Mouse (Mus musculus) layer of hippocampus, adult 8-10 months (tissue): Measurements from ENCODE around the gene Satl1. TPM values are rescaled to one million over a fixed set of nuclear protein-coding genes. Genes with fewer than 3 reads are reported as not detected.
A peak's percentile ranks its signal among the peaks of the same experiment; 100 is the strongest.

Source experiments
- DNase-seq, 2 experiments: peaks; one replicate each; pipeline ENCODE4 v3.0.0; 2022; ENCODE audit warnings: low spot score in 2 of 2
- total RNA-seq, 4 experiments: library from RNA; stranded (reverse); gene quantifications; 2 replicates each; pipeline ENCODE4 v1.2.4; 2022

Gene Satl1
- not detected for total RNA-seq

DNA sequence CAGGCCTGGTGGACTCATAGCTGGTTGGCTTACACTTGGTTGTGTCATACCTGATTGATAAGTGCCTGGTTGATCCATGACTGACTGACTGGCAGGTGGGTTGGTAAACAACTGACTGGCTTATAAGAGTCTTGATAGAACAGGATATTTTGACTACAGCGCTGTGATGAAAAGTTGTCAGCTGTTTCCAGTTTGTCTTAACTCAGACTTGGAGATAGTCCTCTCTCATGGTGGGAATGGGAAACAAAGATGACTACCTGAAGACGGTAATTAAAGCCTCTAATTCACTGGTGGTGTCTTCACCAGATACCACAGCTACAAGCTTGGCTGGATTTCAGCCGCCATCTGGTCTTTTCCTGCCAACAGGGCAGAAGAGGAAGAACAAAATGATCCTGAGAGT is at the start of gene Satl1:
Gene Satl1 (minus strand): TSS at position 101 of the 400 bp plus-strand sequence.
- DNase-seq = no peak

DNA sequence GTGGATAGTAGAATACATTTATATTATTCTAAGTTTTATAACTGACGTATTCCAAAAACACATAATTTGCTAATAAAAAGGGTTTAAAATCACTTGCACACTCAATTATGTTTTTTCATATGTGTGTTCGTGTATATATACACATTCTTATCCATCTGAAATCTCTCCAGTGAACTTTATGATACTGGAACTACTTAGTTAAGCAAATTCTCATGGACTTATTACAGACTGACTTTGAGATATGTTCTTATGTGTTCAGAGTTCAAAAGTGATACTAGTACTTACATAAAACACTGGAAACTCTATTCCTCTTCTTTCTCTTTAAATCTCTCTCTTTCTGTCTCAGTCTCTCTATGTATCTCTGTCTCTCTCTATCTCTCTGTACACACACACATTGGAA is 31.5 kb upstream of the Satl1 start:
- no peak for DNase-seq

DNA sequence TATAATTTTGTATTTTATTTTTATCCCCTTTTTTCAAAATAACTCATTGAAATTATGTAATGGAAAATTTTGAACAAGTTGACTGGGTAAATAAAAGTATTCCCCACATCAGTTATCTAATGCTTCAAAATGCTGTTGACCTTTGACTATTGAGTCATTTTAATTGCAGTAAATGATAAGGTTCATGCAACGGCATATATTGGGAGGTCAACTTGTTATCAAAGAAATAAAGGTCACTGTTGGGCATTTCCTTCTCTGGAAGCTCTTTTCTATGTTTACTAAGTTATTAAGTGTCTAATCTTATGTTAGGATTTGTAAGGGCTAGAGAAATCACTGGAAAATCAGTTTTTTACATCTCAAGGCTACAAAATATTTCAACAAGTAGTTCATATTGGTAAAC is 31.0 kb upstream of the Satl1 start:
- DNase-seq = no peak

DNA sequence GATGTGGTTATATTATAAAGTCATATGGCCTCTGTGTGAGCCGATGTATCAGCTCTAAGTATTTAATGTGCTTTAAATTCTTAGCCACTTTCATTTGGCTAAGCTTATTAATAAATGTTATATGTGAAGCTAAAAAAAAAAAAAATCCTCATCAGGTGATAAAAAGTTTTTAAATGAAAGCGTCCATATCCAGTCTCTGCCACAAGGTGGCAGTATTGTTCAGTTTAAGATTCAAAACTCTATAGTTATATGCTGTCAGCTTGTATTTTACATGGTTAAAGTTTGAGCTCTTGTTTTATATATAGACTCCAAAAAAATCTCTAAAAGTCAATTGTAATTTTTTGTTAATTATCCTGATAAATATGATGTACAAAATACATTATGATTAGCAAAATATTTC is 16.4 kb upstream of the Satl1 start:
- DNase-seq = peak in 1 of 2 experiments; percentile 2

DNA sequence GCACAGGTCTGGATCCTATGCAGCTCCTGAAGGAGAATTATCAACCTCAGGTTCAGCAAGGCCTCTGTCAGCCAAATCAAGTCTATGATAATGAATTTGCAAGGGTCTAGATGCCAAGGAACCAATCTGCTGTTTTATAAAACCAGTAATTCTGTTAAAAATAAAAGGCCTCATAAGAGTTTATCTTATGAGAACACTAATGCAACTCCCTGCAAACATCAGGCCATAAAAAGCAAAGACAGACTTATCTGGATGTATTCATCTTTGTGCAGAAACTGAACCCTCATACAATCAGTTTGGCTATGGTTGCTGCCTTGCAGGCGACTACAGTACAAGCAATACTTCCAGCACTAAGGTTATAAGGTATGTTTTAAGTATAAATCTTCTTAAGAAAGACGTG is 5.7 kb upstream of the Satl1 start:
- DNase-seq = no peak

DNA sequence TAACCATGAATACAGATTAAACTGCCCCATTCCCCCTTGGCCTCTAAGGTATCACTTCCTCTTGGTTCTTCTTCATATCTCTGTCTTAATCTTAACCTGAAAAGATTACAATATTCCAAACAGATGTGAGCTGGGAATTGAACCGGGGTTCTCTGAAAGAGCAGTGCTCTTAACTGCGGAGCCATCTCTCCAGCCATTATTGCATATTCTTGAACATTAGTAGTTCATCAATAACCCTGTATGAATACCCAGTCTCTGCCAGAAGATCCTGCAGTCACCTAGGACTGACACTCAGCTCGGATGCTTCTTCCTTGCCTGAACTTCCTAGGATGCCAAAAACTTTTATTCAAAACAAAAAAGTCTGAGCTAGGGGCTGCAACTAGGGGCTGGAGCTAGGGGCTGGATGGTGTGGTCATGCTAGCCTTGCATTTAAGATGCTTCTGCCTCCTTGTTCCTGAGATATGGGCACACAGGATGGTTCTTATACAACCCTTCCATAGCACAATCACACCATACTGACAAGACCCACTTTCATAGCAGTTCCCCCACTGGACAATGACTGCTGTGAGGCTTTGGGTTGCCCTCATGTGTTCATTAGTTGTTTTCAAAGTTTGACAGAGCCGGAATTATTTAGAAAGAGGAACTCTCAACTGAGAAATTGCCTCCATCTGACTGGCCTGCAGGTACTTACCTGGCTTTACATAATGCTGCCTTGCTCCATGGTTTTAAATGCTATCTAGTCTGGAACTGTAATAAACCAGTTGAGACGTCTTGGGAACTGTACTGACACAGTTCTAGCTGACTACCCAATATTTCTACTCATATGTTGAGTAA is 35.8 kb downstream of the Satl1 start:
- DNase-seq = peak; percentile 18 to 35

DNA sequence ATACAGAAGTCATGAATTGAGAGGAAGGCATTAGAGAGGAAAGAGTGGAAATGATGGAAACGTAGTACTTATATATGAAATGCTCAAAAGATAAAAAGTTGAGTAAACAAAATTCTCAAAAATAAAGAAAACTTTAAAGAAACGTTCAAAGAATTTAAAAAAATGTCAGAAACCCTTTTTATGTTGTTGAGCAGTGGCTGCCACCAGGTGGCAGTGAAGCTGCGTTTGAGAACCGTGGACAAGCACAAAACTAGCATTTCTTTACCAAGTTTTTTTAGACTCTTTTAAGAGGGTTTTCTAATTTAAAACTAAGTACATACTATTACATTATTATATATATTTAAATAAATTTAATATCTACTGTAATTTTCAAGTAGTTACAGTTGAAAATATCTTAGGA is 38.2 kb downstream of the Satl1 start:
- no peak for DNase-seq

DNA sequence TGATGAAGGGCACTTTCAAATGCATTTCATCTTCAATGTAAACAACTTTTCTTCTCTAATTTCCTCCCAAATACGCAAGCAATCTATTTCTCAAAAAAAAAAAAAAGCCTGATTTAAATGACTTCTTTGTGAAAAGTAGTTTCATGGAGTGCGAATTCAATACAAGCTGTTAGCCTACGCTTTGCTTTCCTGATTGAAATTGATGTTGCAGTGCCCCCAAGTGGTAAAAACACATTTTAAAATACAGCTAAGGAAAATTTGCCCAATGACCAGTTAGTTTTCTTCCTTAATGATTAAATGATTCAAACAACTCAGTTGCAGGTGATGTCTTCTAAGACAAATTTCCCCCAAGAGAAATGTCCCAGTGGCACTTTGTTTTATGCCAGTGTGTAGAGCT is 58.2 kb downstream of the Satl1 start:
- no peak for DNase-seq

DNA sequence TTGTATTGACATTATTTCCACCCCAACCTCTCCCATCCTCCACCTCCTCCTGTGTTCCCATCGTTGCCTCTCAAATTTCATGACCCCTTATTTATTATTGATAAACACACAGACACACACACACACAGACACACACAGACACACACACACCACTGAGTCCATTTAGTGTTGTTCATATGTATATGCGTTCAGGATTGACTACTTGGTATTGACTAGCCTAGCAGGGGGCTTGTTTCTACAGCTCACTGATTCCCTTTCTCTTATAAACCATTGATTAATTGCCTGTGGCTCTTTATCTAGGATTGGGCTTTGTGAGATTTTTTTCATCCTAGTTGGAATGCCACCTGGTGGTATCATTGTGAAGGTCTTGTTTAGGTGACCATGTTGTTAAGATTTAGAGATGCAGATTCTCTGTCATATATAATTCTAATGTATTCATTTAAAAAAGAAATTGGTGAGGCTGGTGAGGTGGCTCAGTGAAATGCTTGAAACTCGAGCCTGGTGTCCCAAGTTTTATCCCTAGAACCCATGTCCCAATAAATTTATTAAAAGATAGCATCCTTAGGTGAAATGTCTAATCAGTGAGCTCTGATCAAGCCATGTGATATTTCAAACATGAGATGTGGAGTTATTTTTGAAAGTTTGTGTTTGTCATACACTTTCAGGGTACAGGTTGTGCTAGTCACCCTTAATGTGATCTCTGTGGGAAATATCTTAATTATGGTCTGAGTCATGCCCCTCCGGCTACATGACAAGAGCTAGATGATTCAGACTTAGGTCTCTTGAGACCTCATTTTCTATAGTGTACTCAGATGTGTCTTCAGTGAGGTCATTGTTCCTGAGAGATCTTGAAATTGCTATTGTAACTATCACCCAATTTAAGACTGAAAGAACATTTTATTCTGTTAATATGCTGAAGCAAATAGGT is 58.8 kb downstream of the Satl1 start:
- DNase-seq = no peak

DNA sequence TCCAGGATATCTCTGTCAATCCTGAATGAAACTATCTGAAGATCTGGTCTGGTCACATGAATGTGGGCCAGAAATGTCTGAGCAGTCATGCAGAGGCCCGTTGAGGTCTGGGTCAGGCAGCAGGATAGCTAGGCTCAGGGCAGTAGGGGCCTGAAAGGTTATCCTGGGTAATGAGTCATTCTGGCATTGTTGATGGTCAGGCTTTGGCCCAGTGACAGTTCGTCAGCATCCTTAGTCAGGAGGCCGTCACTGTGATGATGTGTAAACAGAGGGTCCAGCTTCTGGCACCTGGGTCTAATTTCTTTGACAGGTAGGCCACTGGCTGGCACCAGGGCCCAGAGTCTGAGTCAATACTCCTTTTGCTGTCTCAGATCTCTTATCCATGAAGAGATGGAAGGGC is 67.1 kb downstream of the Satl1 start:
- no peak for DNase-seq

Other genes starting within 250 kb of the Satl1 start
- gene 4933403O08Rik, start 167.7 kb downstream of the Satl1 start, total RNA-seq = not detected
- 1 to 10 TPM; 5.8 to 8.7 (median 7.5) TPM for gene Apool, start 95.4 kb downstream of the Satl1 start, total RNA-seq
- gene 2010106E10Rik, start 88.5 kb upstream of the Satl1 start, total RNA-seq = not detected
- gene Zfp711, start 193.7 kb upstream of the Satl1 start, total RNA-seq = 10 to 100 TPM in 1 of 4 experiments, 1 to 10 TPM in 3; 8.2 to 11.0 (median 9.2) TPM